Mouse (Mus musculus) hindbrain, embryonic 14.5 days (tissue): ENCODE results near the gene Polr2i. TPM values are rescaled to one million over a fixed set of nuclear protein-coding genes. Genes with fewer than 3 reads are reported as not detected.

ENCODE experiments used
- polyA plus RNA-seq: library from polyadenylated mRNA; unstranded; fragments of >200 nt; fragmentation: Nextera tagmentation; extraction: Ambion mirVana; gene quantifications from 2 replicates; pipeline ENCODE4 v1.2.1, GENCODE M21; 2014

Polr2i gene
- polyA plus RNA-seq, 1 experiment from 2014 or later = 199 TPM

Other genes starting within 250 kb of the Polr2i start
- gene Zfp568, start 248.0 kb upstream of the Polr2i start, polyA plus RNA-seq = 4.3 and 4.5 TPM in 2 replicates
- gene Zfp14, start 180.6 kb upstream of the Polr2i start, polyA plus RNA-seq = 10.9 and 13.6 TPM in 2 replicates
- 10.3 and 12.2 TPM in 2 replicates for gene Zfp82, start 159.0 kb upstream of the Polr2i start, polyA plus RNA-seq
- gene Gm26920, start 141.5 kb upstream of the Polr2i start, polyA plus RNA-seq = 0.96 and 2.2 TPM in 2 replicates
- 14.3 and 15.0 TPM in 2 replicates for gene Zfp566, start 141.4 kb upstream of the Polr2i start, polyA plus RNA-seq
- gene Zfp260, start 137.2 kb upstream of the Polr2i start, polyA plus RNA-seq = 88.6 and 97.8 TPM in 2 replicates
- gene Zfp382, start 110.0 kb upstream of the Polr2i start, polyA plus RNA-seq = 14.6 and 15.5 TPM in 2 replicates
- gene Zfp146, start 62.2 kb upstream of the Polr2i start, polyA plus RNA-seq = 13.2 and 14.0 TPM in 2 replicates
- gene Cox7a1, start 47.8 kb upstream of the Polr2i start, polyA plus RNA-seq = 6.0 and 6.9 TPM in 2 replicates
- gene Capns1, start 33.1 kb upstream of the Polr2i start, polyA plus RNA-seq = 62.0 and 70.7 TPM in 2 replicates
- gene Tbcb, start 324 bp downstream of the Polr2i start, polyA plus RNA-seq = 390 and 397 TPM in 2 replicates
- gene Ovol3, start 3.8 kb downstream of the Polr2i start, polyA plus RNA-seq = not detected in 2 replicates
- gene Thap8, start 48.1 kb downstream of the Polr2i start, polyA plus RNA-seq = 0.16 and 0.43 TPM in 2 replicates
- gene Wdr62, start 48.5 kb downstream of the Polr2i start, polyA plus RNA-seq = 5.7 and 5.9 TPM in 2 replicates
- 123 and 146 TPM in 2 replicates for gene Clip3, start 59.8 kb downstream of the Polr2i start, polyA plus RNA-seq
- 119 and 123 TPM in 2 replicates for gene Alkbh6, start 76.8 kb downstream of the Polr2i start, polyA plus RNA-seq
- gene Syne4, start 82.9 kb downstream of the Polr2i start, polyA plus RNA-seq = 10.7 and 11.9 TPM in 2 replicates
- gene E130208F15Rik, start 89.8 kb downstream of the Polr2i start, polyA plus RNA-seq = not detected in 2 replicates
- gene Sdhaf1, start 91.9 kb downstream of the Polr2i start, polyA plus RNA-seq = 16.5 and 19.2 TPM in 2 replicates
- 14.5 and 15.0 TPM in 2 replicates for gene Lrfn3, start 130.8 kb downstream of the Polr2i start, polyA plus RNA-seq
- gene Tyrobp, start 181.8 kb downstream of the Polr2i start, polyA plus RNA-seq = 27.2 and 35.6 TPM in 2 replicates
- 1.1 TPM in 1 of 2 replicates, not detected in the other for gene Hcst, start 187.9 kb downstream of the Polr2i start, polyA plus RNA-seq
- gene Nfkbid, start 189.8 kb downstream of the Polr2i start, polyA plus RNA-seq = 1.8 and 2.9 TPM in 2 replicates
- gene Aplp1, start 213.6 kb downstream of the Polr2i start, polyA plus RNA-seq = 690 and 752 TPM in 2 replicates
- gene Kirrel2, start 225.7 kb downstream of the Polr2i start, polyA plus RNA-seq = 1.8 and 2.4 TPM in 2 replicates
- gene Nphs1, start 226.4 kb downstream of the Polr2i start, polyA plus RNA-seq = 0.54 and 0.83 TPM in 2 replicates